Mouse (Mus musculus) embryonic facial prominence, embryonic 12.5 days (tissue): ENCODE measurements around the gene Rlf. TPM values are rescaled to one million over a fixed set of nuclear protein-coding genes. Genes with fewer than 3 reads are reported as not detected.
"Not testable (repeated sequence)": the region's sequence is repeated elsewhere in the genome, so short reads cannot be mapped to it uniquely, and the experiment has no call there.

Source experiments
- ATAC-seq: fragments of 200-750 bp; cut with Nextera tagmentation; 2 replicates; pipeline ENCODE4 v1.8.0; 2017; ENCODE audit not compliant: insufficient number of reproducible peaks, insufficient read depth, low FRiP score, low TSS enrichment
- H3K27ac ChIP-seq: fragments of 300-500 bp; sonication (generic); 2 replicates; pipeline ENCODE4 v1.5.1; 2016; ENCODE audit warnings: mild to moderate bottlenecking
- H3K27me3 ChIP-seq: fragments of 300-500 bp; sonication (generic); 2 replicates; pipeline ENCODE4 v1.6.1; 2016; ENCODE audit warnings: mild to moderate bottlenecking, moderate library complexity
- H3K36me3 ChIP-seq: fragments of 300-500 bp; sonication (generic); 2 replicates; pipeline ENCODE4 v1.6.1; 2016; ENCODE audit warnings: mild to moderate bottlenecking
- H3K4me1 ChIP-seq: fragments of 300-500 bp; sonication (generic); 2 replicates; pipeline ENCODE4 v1.6.1; 2016
- H3K4me2 ChIP-seq: fragments of 300-500 bp; sonication (generic); replicated peaks from 2 replicates; pipeline ENCODE4 v1.6.1; 2016; ENCODE audit warnings: mild to moderate bottlenecking, moderate library complexity
- H3K4me3 ChIP-seq: fragments of 300-500 bp; sonication (generic); 2 replicates; pipeline ENCODE4 v1.5.1; 2016; ENCODE audit warnings: mild to moderate bottlenecking
- H3K9ac ChIP-seq: fragments of 300-500 bp; sonication (generic); 2 replicates; pipeline ENCODE4 v1.6.1; 2016; ENCODE audit warnings: mild to moderate bottlenecking, moderate library complexity
- H3K9me3 ChIP-seq: fragments of 300-500 bp; sonication (generic); 2 replicates; pipeline ENCODE4 v1.6.1; 2016; ENCODE audit warnings: mild to moderate bottlenecking, moderate library complexity
- WGBS: fragments of 180-500 bp; shearing (Covaris S2); methylation state at CpG from one replicate; pipeline ENCODE4 v1.1.7; 2016; 5-methylcytosine and 5-hydroxymethylcytosine counted together
- polyA plus RNA-seq: library from polyadenylated mRNA; unstranded; fragments of >200 nt; fragmentation: Nextera tagmentation; extraction: Ambion mirVana; gene quantifications from 2 replicates; pipeline ENCODE4 v1.2.1, GENCODE M21; 2016

The Rlf gene
- polyA plus RNA-seq, 1 experiment from 2014 or later = 35.6 TPM

DNA sequence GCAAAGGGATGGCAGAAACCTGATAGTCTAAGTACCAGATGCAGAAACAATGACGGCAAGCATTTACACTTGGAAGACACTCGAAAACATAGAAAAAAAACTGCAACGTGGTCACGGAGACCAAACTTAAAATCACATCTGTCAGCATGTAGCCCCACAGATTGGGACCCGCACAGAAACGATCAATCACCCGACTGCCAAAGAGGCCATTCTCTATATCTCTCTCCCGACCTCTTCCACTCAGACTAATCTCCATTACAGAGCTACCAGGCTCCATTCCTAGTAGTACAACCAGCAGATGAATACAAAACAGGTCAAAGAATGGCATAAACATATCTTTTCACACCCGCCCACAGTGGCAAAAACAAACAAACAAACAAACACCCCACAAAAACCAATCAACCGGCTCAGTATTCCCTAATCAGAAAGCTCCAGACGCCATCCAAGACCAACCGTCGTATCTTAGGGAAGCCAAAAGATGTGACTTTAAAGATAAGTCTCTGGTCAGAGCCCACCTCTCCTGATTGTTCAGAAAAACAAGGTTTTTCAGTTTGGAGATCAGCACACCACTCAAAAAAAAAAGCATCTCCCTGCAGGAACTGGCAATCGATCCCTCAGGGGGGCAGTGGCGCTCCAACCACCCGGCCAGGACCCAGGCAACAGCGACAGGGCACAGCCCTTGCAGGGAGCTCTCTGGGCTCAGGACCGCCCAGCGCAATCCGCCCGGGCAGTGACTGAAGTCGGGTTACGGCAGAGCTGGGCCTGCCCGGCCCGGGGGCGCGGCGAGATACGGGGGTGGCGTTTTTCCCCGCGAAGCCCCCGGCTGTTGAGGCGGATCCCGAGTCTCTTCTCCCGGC is 720 bp downstream of the Rlf start:
- Histone ChIP-seq H3K36me3 (no peaks in the 10 kb centered on the region), H3K4me2 (peak overlapping the region; percentile 92), H3K4me1 (peaks cover 12% of the 10 kb centered on the region; the same call in 1 of the 2 replicates), H3K4me3 (peak overlapping the region; percentile 91), H3K9me3 (no peaks in the 10 kb centered on the region), H3K9ac (peak overlapping the region; percentile 90), H3K27ac (peak overlapping the region; percentile 88), H3K27me3 (no peaks in the 10 kb centered on the region)
- ATAC-seq = peak; percentile 85
- 2% methylated on average over 36 of the region's 36 CpGs for WGBS

DNA sequence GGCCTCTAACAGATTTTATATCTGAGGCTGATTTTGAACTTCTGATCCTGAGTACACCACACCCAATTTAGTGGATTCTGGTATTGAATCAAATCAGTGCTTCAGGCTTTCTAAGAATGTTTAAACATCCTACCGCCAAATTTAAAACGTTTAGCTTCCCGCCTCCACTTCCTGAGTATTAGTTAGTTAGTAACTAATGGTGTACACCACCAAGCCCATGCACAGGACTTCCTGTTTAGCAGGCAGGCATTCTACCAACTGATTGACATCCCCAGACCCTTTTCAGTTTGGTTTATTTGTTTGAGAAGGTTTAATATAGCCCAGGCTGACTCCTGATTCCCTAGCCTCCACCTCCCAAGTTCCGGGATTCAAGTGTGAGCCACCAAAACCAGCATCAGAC is 6.0 kb downstream of the Rlf start:
- 90% methylated on average over 4 of the region's 4 CpGs for WGBS
- no peak for ATAC-seq
- H3K27me3 ChIP-seq = no peaks in the 10 kb centered on the region
- H3K4me1 ChIP-seq = peaks cover 10% of the 10 kb centered on the region; the same call in 1 of the 2 replicates
- no peaks in the 10 kb centered on the region for H3K9me3 ChIP-seq
- no peaks in the 10 kb centered on the region for H3K36me3 ChIP-seq
- H3K9ac ChIP-seq = no peak overlapping the region
- H3K27ac ChIP-seq = no peak overlapping the region
- no peak overlapping the region for H3K4me2 ChIP-seq
- no peak overlapping the region for H3K4me3 ChIP-seq

DNA sequence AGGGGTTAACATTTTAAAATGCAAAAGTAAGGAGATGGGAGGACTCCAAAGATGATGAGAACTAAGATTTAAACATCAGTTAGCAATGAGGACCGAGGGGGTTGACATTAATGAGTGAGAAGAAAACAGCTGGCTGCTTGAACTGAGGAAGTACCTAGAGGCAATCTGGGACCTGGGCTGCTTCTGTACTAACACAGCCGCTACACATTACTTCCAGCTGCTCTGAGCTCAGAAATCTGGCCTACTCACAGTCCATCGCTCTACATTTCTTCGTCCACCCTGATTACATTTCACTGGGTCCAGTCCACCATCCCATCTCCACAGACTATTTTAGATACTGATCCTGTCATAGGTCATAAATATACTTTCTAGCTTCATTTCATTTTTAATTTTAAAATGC is 17.0 kb downstream of the Rlf start:
- no peaks in the 10 kb centered on the region for H3K27me3 ChIP-seq
- no peak for ATAC-seq
- H3K4me1 ChIP-seq = no peaks in the 10 kb centered on the region
- H3K36me3 ChIP-seq = no peaks in the 10 kb centered on the region
- no peak overlapping the region for H3K9ac ChIP-seq
- H3K4me3 ChIP-seq = no peak overlapping the region
- no peak overlapping the region for H3K27ac ChIP-seq
- 73% methylated on average over 4 of the region's 4 CpGs for WGBS
- H3K4me2 ChIP-seq = no peak overlapping the region
- no peaks in the 10 kb centered on the region for H3K9me3 ChIP-seq

DNA sequence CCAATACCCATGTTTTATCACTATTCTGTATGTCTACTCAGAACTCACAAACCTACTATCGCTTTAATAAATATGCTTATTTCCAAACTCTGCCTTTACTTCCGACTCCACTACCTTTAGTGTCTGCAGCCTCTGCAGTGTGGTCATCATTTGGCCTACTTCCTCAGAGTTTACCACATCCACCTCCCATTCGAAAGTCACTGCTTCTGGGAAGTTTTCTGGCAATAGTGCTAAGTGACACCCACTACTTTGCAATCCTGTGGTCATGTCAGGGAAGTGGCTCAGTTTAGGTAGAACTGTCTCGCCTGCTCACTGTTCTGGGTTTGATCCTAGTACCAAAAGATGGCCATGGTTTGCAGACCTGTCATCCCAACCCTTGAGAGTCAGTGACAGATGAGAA is 17.9 kb downstream of the Rlf start:
- no peaks in the 10 kb centered on the region for H3K36me3 ChIP-seq
- no peaks in the 10 kb centered on the region for H3K27me3 ChIP-seq
- H3K4me1 ChIP-seq = no peaks in the 10 kb centered on the region
- no peak overlapping the region for H3K9ac ChIP-seq
- H3K4me2 ChIP-seq = no peak overlapping the region
- H3K4me3 ChIP-seq = no peak overlapping the region
- H3K9me3 ChIP-seq = no peaks in the 10 kb centered on the region
- no peak overlapping the region for H3K27ac ChIP-seq
- WGBS = 98% methylated on average over 4 of the region's 4 CpGs
- no peak for ATAC-seq

DNA sequence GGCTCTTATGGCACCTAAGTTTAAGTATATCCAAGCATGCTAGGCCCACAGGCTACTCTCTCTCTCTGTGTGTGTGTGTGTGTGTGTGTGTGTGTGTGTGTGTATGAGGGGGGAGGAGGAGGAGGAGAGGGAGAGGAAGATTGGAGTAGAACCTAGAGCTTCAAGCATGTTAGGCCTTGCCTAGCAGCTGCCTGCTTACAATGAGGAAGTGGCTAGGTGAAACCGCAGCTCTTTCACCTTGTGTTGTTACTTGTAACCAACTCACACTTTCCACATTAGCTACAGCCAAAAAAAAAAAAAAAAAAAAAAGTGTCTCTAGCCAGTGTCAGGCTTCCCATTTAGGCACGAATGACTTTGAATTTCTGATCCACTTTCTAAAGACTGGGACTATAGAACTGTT is 18.7 kb downstream of the Rlf start:
- H3K4me3 ChIP-seq = no peak overlapping the region
- no peaks in the 10 kb centered on the region for H3K4me1 ChIP-seq
- no peaks in the 10 kb centered on the region for H3K9me3 ChIP-seq
- no peaks in the 10 kb centered on the region for H3K27me3 ChIP-seq
- no peaks in the 10 kb centered on the region for H3K36me3 ChIP-seq
- WGBS = 86% methylated on average over 2 of the region's 2 CpGs
- ATAC-seq = no peak
- no peak overlapping the region for H3K27ac ChIP-seq
- H3K9ac ChIP-seq = no peak overlapping the region
- H3K4me2 ChIP-seq = no peak overlapping the region

DNA sequence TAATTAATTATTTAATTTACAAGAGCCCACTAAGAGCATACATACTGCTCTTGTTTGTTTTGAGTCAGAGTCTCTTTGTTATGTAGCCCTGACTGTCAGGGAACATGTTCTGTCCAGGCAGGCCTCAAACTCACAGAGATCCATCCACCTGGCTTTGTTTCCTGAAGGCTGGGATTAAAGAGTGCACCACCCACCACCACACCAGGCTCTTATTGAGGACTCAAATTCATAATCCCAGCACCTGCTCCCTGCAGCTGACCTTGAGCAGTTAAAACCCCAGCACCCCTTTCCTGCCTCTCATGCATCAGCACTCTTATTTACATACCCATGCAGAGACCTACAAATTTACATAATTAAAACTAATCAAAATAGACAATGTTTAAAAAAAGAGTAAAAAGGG is 20.1 kb downstream of the Rlf start:
- Histone ChIP-seq H3K27ac (no peak overlapping the region), H3K27me3 (no peaks in the 10 kb centered on the region), H3K4me1 (no peaks in the 10 kb centered on the region), H3K9me3 (no peaks in the 10 kb centered on the region), H3K4me2 (no peak overlapping the region), H3K9ac (no peak overlapping the region), H3K36me3 (peaks cover 3% of the 10 kb centered on the region; the same call in 1 of the 2 replicates), H3K4me3 (no peak overlapping the region)
- no peak for ATAC-seq

DNA sequence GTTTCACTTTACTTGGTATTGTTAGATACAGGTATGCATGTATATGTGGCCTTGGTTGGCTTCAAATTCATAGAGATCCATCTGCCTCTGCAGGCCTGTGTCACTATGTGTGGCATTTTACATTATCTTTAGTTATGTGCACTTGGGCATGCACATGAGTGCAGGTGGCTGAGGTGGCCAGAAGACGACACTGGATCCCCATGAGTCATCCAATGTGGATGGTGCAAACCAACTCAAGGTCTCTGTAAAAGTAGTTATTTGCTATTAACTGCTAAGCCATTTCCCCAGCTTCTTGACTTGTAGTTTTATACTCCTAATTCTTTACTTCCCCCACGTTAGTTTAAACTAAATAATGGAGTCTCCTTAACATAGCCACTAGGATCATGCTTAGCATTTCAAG is 22.6 kb downstream of the Rlf start:
- ATAC-seq = no peak
- no peak overlapping the region for H3K4me2 ChIP-seq
- H3K4me3 ChIP-seq = no peak overlapping the region
- H3K27me3 ChIP-seq = no peaks in the 10 kb centered on the region
- peaks cover 9% of the 10 kb centered on the region; the same call in 1 of the 2 replicates for H3K36me3 ChIP-seq
- H3K9me3 ChIP-seq = no peaks in the 10 kb centered on the region
- no peak overlapping the region for H3K9ac ChIP-seq
- H3K4me1 ChIP-seq = no peaks in the 10 kb centered on the region
- H3K27ac ChIP-seq = no peak overlapping the region
- WGBS = 95% methylated on average over 2 of the region's 2 CpGs

DNA sequence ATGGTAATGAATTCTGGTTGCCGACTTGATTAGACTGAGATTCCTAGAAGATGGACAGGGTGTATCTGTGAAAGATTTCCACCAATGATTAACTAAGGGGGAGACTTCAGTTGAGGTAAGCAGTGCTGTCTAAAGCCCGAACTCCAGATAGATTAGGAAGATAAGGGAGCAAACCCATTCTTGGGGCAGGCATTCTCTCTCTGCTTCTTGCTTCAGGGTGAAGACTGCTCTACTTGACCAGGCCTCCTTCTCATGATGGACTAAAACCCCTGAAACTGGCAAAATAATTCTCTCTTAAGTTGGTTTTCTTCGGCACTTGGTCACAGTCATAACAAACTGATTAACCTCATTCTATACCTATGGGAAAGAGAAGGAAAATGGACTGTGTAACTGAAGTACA is 25.5 kb downstream of the Rlf start:
- WGBS = 92% methylated on average over 3 of the region's 3 CpGs
- Histone ChIP-seq H3K4me2 (no peak overlapping the region), H3K4me3 (no peak overlapping the region), H3K9ac (no peak overlapping the region), H3K27me3 (no peaks in the 10 kb centered on the region), H3K4me1 (no peaks in the 10 kb centered on the region), H3K9me3 (no peaks in the 10 kb centered on the region), H3K27ac (no peak overlapping the region), H3K36me3 (peaks cover 18% of the 10 kb centered on the region)
- ATAC-seq = no peak

DNA sequence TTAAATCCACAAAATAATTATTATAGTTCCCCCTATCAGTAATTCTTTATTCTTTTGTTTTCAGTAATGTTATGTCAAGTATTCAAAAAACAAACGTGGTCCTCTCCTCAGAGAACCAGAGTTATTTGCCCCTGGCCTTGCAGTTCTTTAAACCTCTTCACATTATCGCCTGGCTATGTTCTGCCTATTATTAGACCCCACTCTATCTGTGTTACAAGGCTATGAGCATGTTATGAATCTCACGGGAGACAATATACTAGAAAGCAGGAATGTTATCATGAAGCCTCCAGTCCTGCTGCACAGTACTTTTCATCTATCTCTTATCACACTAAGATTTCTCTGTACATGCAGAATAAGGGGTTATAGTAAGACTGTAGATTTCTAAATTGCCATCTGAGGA is 35.2 kb downstream of the Rlf start:
- Histone ChIP-seq H3K27ac (no peak overlapping the region), H3K4me2 (no peak overlapping the region), H3K27me3 (no peaks in the 10 kb centered on the region), H3K36me3 (peaks cover 26% of the 10 kb centered on the region), H3K4me3 (no peak overlapping the region), H3K9ac (no peak overlapping the region), H3K4me1 (no peaks in the 10 kb centered on the region), H3K9me3 (no peaks in the 10 kb centered on the region)
- 93% methylated on average over 3 of the region's 3 CpGs for WGBS
- no peak for ATAC-seq

DNA sequence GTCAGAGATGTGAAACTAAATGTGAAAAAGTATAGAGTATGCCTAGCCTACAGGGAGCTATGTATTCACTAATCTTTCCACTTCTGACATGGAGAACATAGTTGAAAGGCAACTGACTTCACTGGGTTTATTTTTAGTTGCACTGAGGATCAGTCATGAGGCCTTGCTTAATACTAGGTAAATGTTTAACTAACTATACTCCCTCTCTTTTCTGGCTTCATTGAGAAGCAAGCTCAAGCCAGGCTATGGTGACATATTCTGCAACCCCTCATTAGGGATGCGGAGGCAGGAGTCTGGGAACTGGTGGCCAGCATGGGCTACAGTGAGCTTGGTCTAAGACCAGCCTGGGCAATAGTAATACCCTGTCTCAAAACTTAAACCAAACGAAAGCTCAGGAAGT is 47.2 kb downstream of the Rlf start:
- Histone ChIP-seq H3K4me3 (no peak overlapping the region), H3K9ac (no peak overlapping the region), H3K27me3 (no peaks in the 10 kb centered on the region), H3K9me3 (no peaks in the 10 kb centered on the region), H3K4me2 (no peak overlapping the region), H3K36me3 (peaks cover 55% of the 10 kb centered on the region), H3K27ac (no peak overlapping the region), H3K4me1 (no peaks in the 10 kb centered on the region)
- ATAC-seq = no peak
- 97% methylated on average over 2 of the region's 2 CpGs for WGBS

DNA sequence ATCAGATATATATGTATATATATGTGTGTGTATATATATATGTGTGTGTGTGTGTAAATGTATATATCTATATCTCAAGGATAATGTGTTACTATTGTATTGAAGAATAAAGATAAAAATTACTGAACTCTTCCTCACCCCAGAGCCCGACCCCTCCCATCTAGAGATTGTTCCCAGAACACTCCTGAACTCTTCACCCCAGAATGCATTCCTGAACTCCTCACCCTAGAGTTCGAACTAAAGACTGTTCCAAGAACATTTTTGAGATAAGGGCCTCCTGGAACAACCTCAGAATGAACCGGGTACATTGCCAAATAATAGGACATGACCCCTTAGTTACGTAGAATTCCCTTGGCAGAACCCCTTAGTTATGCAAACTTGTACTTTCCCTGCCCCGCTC is 48.2 kb downstream of the Rlf start:
- not testable (repeated sequence) for ATAC-seq, H3K4me2 ChIP-seq, H3K4me1 ChIP-seq, H3K9me3 ChIP-seq, H3K4me3 ChIP-seq, H3K9ac ChIP-seq, H3K27ac ChIP-seq, H3K27me3 ChIP-seq
- WGBS = 83% methylated on average over 4 of the region's 5 CpGs
- peaks cover 50% of the 10 kb centered on the region for H3K36me3 ChIP-seq

DNA sequence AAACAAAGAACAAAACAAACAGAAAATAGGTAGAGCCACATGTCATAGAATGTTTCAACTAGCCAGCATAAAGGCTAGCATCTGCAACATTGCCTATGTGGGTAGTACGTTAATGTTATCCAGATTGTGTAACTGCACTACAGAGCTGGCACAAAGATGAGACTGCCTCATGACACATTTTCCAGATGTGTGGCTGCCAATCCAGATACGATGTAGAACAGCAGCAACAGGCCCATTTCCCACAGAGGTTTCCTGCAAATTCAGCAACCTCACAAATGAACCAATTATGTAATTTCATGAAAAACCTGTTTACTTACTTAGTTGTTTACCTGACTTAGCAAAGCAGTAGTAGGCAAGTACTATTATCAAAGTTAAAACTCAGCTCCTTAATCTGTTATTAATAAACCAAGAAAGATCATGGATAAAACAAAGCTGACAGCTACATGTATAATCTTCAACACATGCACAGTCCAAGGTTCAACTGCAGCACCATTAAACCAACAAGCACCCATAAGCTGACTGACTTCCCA is 51.3 kb downstream of the Rlf start:
- Histone ChIP-seq H3K27me3 (no peaks in the 10 kb centered on the region), H3K9ac (no peak overlapping the region), H3K4me2 (no peak overlapping the region), H3K4me1 (no peaks in the 10 kb centered on the region), H3K9me3 (no peaks in the 10 kb centered on the region), H3K4me3 (no peak overlapping the region), H3K27ac (no peak overlapping the region), H3K36me3 (peaks cover 39% of the 10 kb centered on the region)
- 83% methylated on average over 2 of the region's 2 CpGs for WGBS
- ATAC-seq = no peak
